Mouse (Mus musculus) brain, embryonic 18.5 days (tissue): ENCODE measurements around the gene Tuba1b.
"Not testable (repeated sequence)": the region's sequence is repeated elsewhere in the genome, so short reads cannot be mapped to it uniquely, and the experiment has no call there.

Source experiments
- DNase-seq: peaks from one replicate; pipeline ENCODE4 v3.0.0-alpha.2; 2012; ENCODE audit warnings: low read depth, low spot score

Tuba1b gene

GRCm38 (mm10) chr15:98927566-98927965 lies 6.8 kb downstream of the Tuba1b start:
- DNase-seq: no peak

GRCm38 (mm10) chr15:98924682-98925081 lies 9.7 kb downstream of the Tuba1b start:
- no peak for DNase-seq

- DNase-seq: no peak
Observed at GRCm38 (mm10) chr15:98923031-98923537, 11.3 kb downstream of the Tuba1b start.

- no peak for DNase-seq
Observed at GRCm38 (mm10) chr15:98922581-98922980, 11.8 kb downstream of the Tuba1b start.

- DNase-seq: no peak
Observed at GRCm38 (mm10) chr15:98921510-98921909, 12.9 kb downstream of the Tuba1b start.

- DNase-seq: not testable (repeated sequence)
Observed at GRCm38 (mm10) chr15:98918499-98918895, 15.9 kb downstream of the Tuba1b start.

- peak; percentile 99 for DNase-seq
Observed at GRCm38 (mm10) chr15:98917538-98918498, 16.5 kb downstream of the Tuba1b start, which contains the start of gene Lmbr1l. TSS of gene Lmbr1l (minus strand) at chr15:98918231.

- no peak for DNase-seq
Observed at GRCm38 (mm10) chr15:98917091-98917490, 17.3 kb downstream of the Tuba1b start.

- no peak for DNase-seq
Observed at GRCm38 (mm10) chr15:98916016-98916415, 18.3 kb downstream of the Tuba1b start.

GRCm38 (mm10) chr15:98914903-98915302 lies 19.5 kb downstream of the Tuba1b start:
- DNase-seq: no peak

GRCm38 (mm10) chr15:98904692-98905091 lies 29.7 kb downstream of the Tuba1b start:
- DNase-seq: no peak

- DNase-seq: no peak
Observed at GRCm38 (mm10) chr15:98902600-98902999, 31.8 kb downstream of the Tuba1b start.

GRCm38 (mm10) chr15:98901530-98901929 lies 32.8 kb downstream of the Tuba1b start:
- DNase-seq: no peak

- DNase-seq: no peak
Observed at GRCm38 (mm10) chr15:98897928-98898800, 36.2 kb downstream of the Tuba1b start, which contains the start of gene Dhh. TSS of gene Dhh (minus strand) at chr15:98898540.

GRCm38 (mm10) chr15:98897495-98897894 lies 36.9 kb downstream of the Tuba1b start:
- DNase-seq: no peak

- DNase-seq: no peak
Observed at GRCm38 (mm10) chr15:98895635-98896589, 38.5 kb downstream of the Tuba1b start.

GRCm38 (mm10) chr15:98894746-98895634 lies 39.4 kb downstream of the Tuba1b start:
- no peak for DNase-seq

GRCm38 (mm10) chr15:98893940-98894745 lies 40.2 kb downstream of the Tuba1b start, which contains the start of gene Rhebl1:
TSS of gene Rhebl1 (minus strand) at chr15:98894540.
- no peak for DNase-seq

- DNase-seq: no peak
Observed at GRCm38 (mm10) chr15:98893036-98893435, 41.3 kb downstream of the Tuba1b start.
